Mouse (Mus musculus) lung, adult 2 months (tissue): Measurements from ENCODE around the gene Hspa4.

Source experiments
- CTCF ChIP-seq: fragments of 200-500 bp; IDR thresholded peaks from 2 replicates; pipeline ENCODE4 v1.5.1; 2011; ENCODE audit warnings: mild to moderate bottlenecking, low read length, control low read depth; ENCODE audit not compliant: insufficient read depth
- POLR2A ChIP-seq: fragments of 200-500 bp; IDR thresholded peaks from 2 replicates; pipeline ENCODE4 v1.6.1; 2011; ENCODE audit warnings: low read depth, mild to moderate bottlenecking, control low read depth, low read length, borderline replicate concordance; ENCODE audit errors: extremely low read depth

DNA sequence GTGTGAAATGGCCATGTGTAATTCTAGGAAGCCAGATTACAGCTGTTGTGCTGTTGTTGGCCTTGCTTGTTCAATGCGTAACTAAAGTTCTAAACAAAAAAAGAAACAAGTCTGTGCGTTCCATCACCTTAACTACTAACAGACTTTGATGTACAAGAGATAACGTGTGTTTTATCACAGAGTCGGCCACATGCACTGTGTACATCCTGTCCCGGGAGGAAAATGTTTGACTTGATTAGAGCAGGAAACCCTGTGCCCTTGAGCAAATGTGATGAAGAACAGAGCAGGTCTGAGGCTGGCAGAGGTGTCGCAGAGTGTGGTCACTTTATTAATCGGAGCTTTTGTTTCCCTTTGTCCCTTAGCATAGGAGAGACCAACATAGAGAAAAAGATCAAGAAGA, 30.1 kb upstream of the Hspa4 start:
- TF ChIP-seq CTCF, result no peak
- no peak for TF ChIP-seq POLR2A
